Mouse (Mus musculus) C2C12 (cell line): ENCODE data around the gene Diablo. TPM values are rescaled to one million over a fixed set of nuclear protein-coding genes. Genes with fewer than 3 reads are reported as not detected.

Experiments used
- H3K27me3 ChIP-seq: one replicate; pipeline ENCODE4 v1.6.1; 2011; ENCODE audit not compliant: control insufficient read depth, insufficient read depth, insufficient read length
- H3K36me3 ChIP-seq: one replicate; pipeline ENCODE4 v1.6.1; 2011; ENCODE audit not compliant: control insufficient read depth, insufficient read depth
- H3K4me3 ChIP-seq: one replicate; pipeline ENCODE4 v1.5.1; 2011; ENCODE audit warnings: mild to moderate bottlenecking, control low read depth; ENCODE audit not compliant: poor library complexity, insufficient read depth, severe bottlenecking
- H3K79me2 ChIP-seq: one replicate; pipeline ENCODE4 v1.6.1; 2011; ENCODE audit not compliant: control insufficient read depth, insufficient read depth
- H3K79me3 ChIP-seq: one replicate; pipeline ENCODE4 v1.6.1; 2011; ENCODE audit warnings: low read depth, control low read depth
- H3ac ChIP-seq: one replicate; pipeline ENCODE3; 2011; ENCODE audit warnings: low read depth; ENCODE audit not compliant: control insufficient read depth, insufficient read length
- CEBPB ChIP-seq: IDR thresholded peaks from one replicate; pipeline ENCODE4 v1.6.1; 2011; ENCODE audit warnings: low read depth, mild to moderate bottlenecking, control low read depth, moderate library complexity
- CTCF ChIP-seq: IDR thresholded peaks from one replicate; pipeline ENCODE4 v1.5.1; 2011; ENCODE audit not compliant: control insufficient read depth, insufficient read depth, insufficient read length
- FOSL1 ChIP-seq: IDR thresholded peaks from one replicate; pipeline ENCODE4 v1.8.0; 2011; ENCODE audit warnings: mild to moderate bottlenecking, low read length; ENCODE audit not compliant: poor library complexity, insufficient read depth, severe bottlenecking
- MAX ChIP-seq: IDR thresholded peaks from one replicate; pipeline ENCODE4 v1.6.1; 2011; ENCODE audit warnings: mild to moderate bottlenecking, control low read depth
- MYOD1 ChIP-seq: IDR thresholded peaks from one replicate; pipeline ENCODE4 v1.6.1; 2011; ENCODE audit warnings: low read depth; ENCODE audit not compliant: control insufficient read depth, insufficient read length
- MYOG ChIP-seq: IDR thresholded peaks from one replicate; pipeline ENCODE4 v1.6.1; 2011; ENCODE audit not compliant: control insufficient read depth, insufficient read length; ENCODE audit errors: extremely low read depth
- USF1 ChIP-seq: IDR thresholded peaks from one replicate; pipeline ENCODE4 v1.6.1; 2011; ENCODE audit warnings: low read depth, mild to moderate bottlenecking, control low read depth, moderate library complexity
- polyA plus RNA-seq: library from polyadenylated mRNA; unstranded; fragments of >200 nt; fragmentation: generic; extraction: Trizol; gene quantifications from one replicate; pipeline ENCODE4 v1.2.1, GENCODE M21; 2012; ENCODE audit warnings: missing spikeins

The Diablo gene
- polyA plus RNA-seq, 1 experiment = 40.6 TPM

GRCm38 (mm10) chr5:123510160-123510559, 13.8 kb downstream of the Diablo start, which contains the start of gene B3gnt4:
Gene B3gnt4, plus strand, starts transcription at chr5:123510460.
- TF ChIP-seq CEBPB (no peak), MAX (no peak), FOSL1 (no peak), CTCF (no peak), MYOD1 (no peak), USF1 (no peak), MYOG (no peak)
- Histone ChIP-seq H3K4me3 (no peak within 1 kb of the TSS), H3K79me2 (no peaks in the 10 kb centered on the region), H3K79me3 (no peaks in the 10 kb centered on the region), H3K36me3 (no peaks in the 10 kb centered on the region), H3ac (no peak within 1 kb of the TSS), H3K27me3 (peaks cover 6% of the 10 kb centered on the region)

- H3ac ChIP-seq = no peak overlapping the region
- H3K79me3 ChIP-seq = no peaks in the 10 kb centered on the region
- peaks cover 7% of the 10 kb centered on the region for H3K27me3 ChIP-seq
- TF ChIP-seq MYOD1 = no peak
- TF ChIP-seq CEBPB = no peak
- no peak for TF ChIP-seq USF1
- TF ChIP-seq FOSL1 = no peak
- no peak for TF ChIP-seq CTCF
- no peak for TF ChIP-seq MAX
- no peak for TF ChIP-seq MYOG
- no peak overlapping the region for H3K4me3 ChIP-seq
- no peaks in the 10 kb centered on the region for H3K79me2 ChIP-seq
- H3K36me3 ChIP-seq = no peaks in the 10 kb centered on the region
These were observed 15.1 kb downstream of the Diablo start for GRCm38 (mm10) chr5:123508921-123509320.

- no peaks in the 10 kb centered on the region for H3K36me3 ChIP-seq
- peaks cover 12% of the 10 kb centered on the region for H3K27me3 ChIP-seq
- no peaks in the 10 kb centered on the region for H3K79me2 ChIP-seq
- H3K4me3 ChIP-seq = peak overlapping the region; percentile 11
- peak overlapping the region; percentile 19 for H3ac ChIP-seq
- no peak for TF ChIP-seq CTCF
- no peak for TF ChIP-seq MYOG
- no peak for TF ChIP-seq USF1
- TF ChIP-seq FOSL1 = no peak
- no peak for TF ChIP-seq CEBPB
- no peak for TF ChIP-seq MYOD1
- TF ChIP-seq MAX = no peak
- no peaks in the 10 kb centered on the region for H3K79me3 ChIP-seq
These were observed 15.8 kb downstream of the Diablo start for GRCm38 (mm10) chr5:123507936-123508723.

GRCm38 (mm10) chr5:123501973-123502372, 22.0 kb downstream of the Diablo start:
- H3K36me3 ChIP-seq = no peaks in the 10 kb centered on the region
- no peaks in the 10 kb centered on the region for H3K79me2 ChIP-seq
- H3K27me3 ChIP-seq = peaks cover 6% of the 10 kb centered on the region
- TF ChIP-seq FOSL1 = no peak
- TF ChIP-seq MYOG = no peak
- no peak for TF ChIP-seq USF1
- no peak for TF ChIP-seq CTCF
- TF ChIP-seq MYOD1 = no peak
- no peak for TF ChIP-seq MAX
- no peak overlapping the region for H3K4me3 ChIP-seq
- no peak overlapping the region for H3ac ChIP-seq
- H3K79me3 ChIP-seq = no peaks in the 10 kb centered on the region

GRCm38 (mm10) chr5:123499717-123500116, 24.3 kb downstream of the Diablo start:
- Histone ChIP-seq H3K36me3 (no peaks in the 10 kb centered on the region), H3K4me3 (no peak overlapping the region), H3ac (no peak overlapping the region), H3K79me3 (no peaks in the 10 kb centered on the region), H3K27me3 (peaks cover 10% of the 10 kb centered on the region), H3K79me2 (no peaks in the 10 kb centered on the region)
- no peak for TF ChIP-seq MYOG
- no peak for TF ChIP-seq CTCF
- no peak for TF ChIP-seq FOSL1
- TF ChIP-seq MAX = no peak
- no peak for TF ChIP-seq MYOD1
- no peak for TF ChIP-seq CEBPB
- no peak for TF ChIP-seq USF1

- H3K79me3 ChIP-seq = no peaks in the 10 kb centered on the region
- H3K27me3 ChIP-seq = peaks cover 51% of the 10 kb centered on the region
- no peaks in the 10 kb centered on the region for H3K36me3 ChIP-seq
- H3ac ChIP-seq = no peak overlapping the region
- H3K4me3 ChIP-seq = no peak overlapping the region
- H3K79me2 ChIP-seq = no peaks in the 10 kb centered on the region
- TF ChIP-seq FOSL1 (no peak), MAX (no peak), MYOG (no peak)
These were observed 34.0 kb downstream of the Diablo start for GRCm38 (mm10) chr5:123489935-123490334.
